Mouse (Mus musculus) heart, adult 2 months (tissue): ENCODE data around the gene Map3k4.

Experiments used
- CTCF ChIP-seq: fragments of 200-600 bp; IDR thresholded peaks from 2 replicates; pipeline ENCODE4 v1.8.1; 2022; ENCODE audit warnings: antibody characterized with exemption, mild to moderate bottlenecking, moderate library complexity
- EP300 ChIP-seq: fragments of 200-500 bp; IDR thresholded peaks from 2 replicates; pipeline ENCODE4 v1.6.1; 2011; ENCODE audit warnings: low read depth, low read length, control low read depth; ENCODE audit not compliant: insufficient read depth
- POLR2A ChIP-seq: fragments of 200-500 bp; IDR thresholded peaks from 2 replicates; pipeline ENCODE4 v1.6.1; 2011; ENCODE audit warnings: mild to moderate bottlenecking, low read depth, low read length, control low read depth; ENCODE audit not compliant: insufficient read depth

- TF ChIP-seq CTCF (no peak), POLR2A (no peak), EP300 (no peak)
These were observed 88.4 kb downstream of the Map3k4 start for GRCm38 (mm10) chr17:12230167-12230566.
